In the genomic region with DNA sequence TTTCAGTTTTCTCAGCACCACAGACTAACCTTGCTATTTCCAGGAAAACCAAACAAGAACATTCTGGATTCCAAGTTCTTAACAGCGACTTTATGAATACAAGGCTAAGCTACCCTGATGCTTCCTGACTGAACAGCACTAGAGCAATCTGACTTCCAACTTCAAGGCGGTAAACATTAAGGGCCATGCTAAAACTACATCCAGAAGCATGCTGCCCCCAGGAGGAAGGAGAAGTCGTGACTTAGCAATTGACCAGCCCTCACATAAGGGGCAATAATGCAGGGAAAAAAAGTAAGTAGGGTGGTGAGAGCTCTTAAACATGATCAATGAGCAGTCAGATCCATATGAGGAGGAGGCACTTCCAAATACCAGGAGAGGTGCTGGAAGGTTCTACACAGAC, we compare ENCODE assay signal across 22 mouse cellular contexts.
DNase-seq lines count a peak whose midpoint lies in the region; ATAC-seq and TF ChIP-seq lines count a peak whose summit lies in the region.
"Had no signal": no experiment of that assay in that cellular context is flagged by ENCODE, and none has a peak within 500 bp of the region (broad histone marks: within the 10 kb centered on the region; RNA-seq: fewer than 3 reads in every experiment).

No protein-coding gene starts in this region.

- peak; percentile 47; the same call in 1 of the 2 replicates for TF ChIP-seq CTCF in kidney, adult 2 months (conservative IDR thresholded peaks at IDR 0.05; ENCODE audit: insufficient read depth, insufficient read length, low read depth, low read length)
- TF ChIP-seq CTCF in lung, postnatal 0 days (IDR thresholded peaks at IDR 0.05) = peak; percentile 52

- H3K27me3 ChIP-seq in kidney, adult 2 months (replicated peaks; ENCODE audit: control insufficient read depth, insufficient read depth, low read length) = no peaks in the 10 kb centered on the region
- H3K27me3 ChIP-seq in lung, postnatal 0 days (replicated peaks; ENCODE audit: insufficient read depth, low read length) = no peaks in the 10 kb centered on the region
- H3K27me3 ChIP-seq: forebrain, embryonic 12.5 days; midbrain, embryonic 12.5 days; neural tube, embryonic 12.5 days had no signal

- H3K9me3 ChIP-seq in lung, postnatal 0 days (ENCODE audit: low read length) = no peaks in the 10 kb centered on the region
- H3K9me3 ChIP-seq: forebrain, embryonic 12.5 days; midbrain, embryonic 12.5 days; neural tube, embryonic 12.5 days had no signal

- H3K4me3 ChIP-seq in kidney, adult 2 months (ENCODE audit: insufficient read depth, low read depth, low read length) = no peak overlapping the region
- no peak overlapping the region for H3K4me3 ChIP-seq in lung, postnatal 0 days (ENCODE audit: low read depth, low read length)
- H3K4me3 ChIP-seq: forebrain, embryonic 12.5 days; left cerebral cortex, adult 2 months; midbrain, embryonic 12.5 days; neural tube, embryonic 12.5 days had no signal

- TF ChIP-seq EP300 in lung, postnatal 0 days (IDR thresholded peaks at IDR 0.05) = no peak

- WGBS in kidney, adult 2 months = 44% methylated on average over 3 of the region's 3 CpGs
- 62% methylated on average over 3 of the region's 3 CpGs for WGBS in lung, postnatal 0 days

- no peak for TF ChIP-seq POLR2A in kidney, adult 2 months (IDR thresholded peaks at IDR 0.05; ENCODE audit: low read depth, low read length)

- H3K27ac ChIP-seq in kidney, adult 2 months (ENCODE audit: insufficient read depth, low read depth, low read length) = no peak overlapping the region
- H3K27ac ChIP-seq in lung, postnatal 0 days (ENCODE audit: low read length) = no peak overlapping the region
- H3K27ac ChIP-seq: forebrain, embryonic 12.5 days; left cerebral cortex, adult 2 months; midbrain, embryonic 12.5 days; neural tube, embryonic 12.5 days had no signal

- no peak for ATAC-seq in lung, postnatal 0 days
- ATAC-seq: CD4-positive, CD25-positive, alpha-beta regulatory T cell, adult 4 months; hindbrain, embryonic 16.5 days had no signal

- DNase-seq in heart, adult 11 months = peak; percentile 72
- DNase-seq in heart, postnatal 14 days = no peak
- DNase-seq in kidney, adult 2 months = peak; percentile 24
- DNase-seq in kidney, postnatal 4 days = no peak
- no peak for DNase-seq in lung, postnatal 0 days (ENCODE audit: low spot score)
- no peak for DNase-seq in lung, postnatal 10 days
- no peak for DNase-seq in thymus, postnatal 36 days
- DNase-seq: adrenal gland, postnatal 25 days; cerebellum, adult 11-12 months; heart, postnatal 4 days; kidney, adult 18-20 months; left cerebral cortex, postnatal 4 days; liver; lung, adult 18-20 months; right cerebral cortex, adult 18-20 months had no signal

- H3K36me3 ChIP-seq in kidney, adult 2 months (ENCODE audit: control insufficient read depth, insufficient read depth, low read length) = no peaks in the 10 kb centered on the region
- no peaks in the 10 kb centered on the region for H3K36me3 ChIP-seq in lung, postnatal 0 days (ENCODE audit: insufficient read depth, low read length)
- H3K36me3 ChIP-seq: forebrain, embryonic 12.5 days; G1E; midbrain, embryonic 12.5 days; neural tube, embryonic 12.5 days had no signal

- H3K4me1 ChIP-seq in kidney, adult 2 months (ENCODE audit: control insufficient read depth, insufficient read depth, low read length) = peaks cover 9% of the 10 kb centered on the region
- peaks cover 17% of the 10 kb centered on the region for H3K4me1 ChIP-seq in lung, postnatal 0 days (ENCODE audit: insufficient read depth, low read depth, low read length)

- intact Hi-C loops in heart, postnatal 14 days (cut with DNase I) = no loop called here

- no peak overlapping the region for H3K4me2 ChIP-seq in lung, postnatal 0 days (replicated peaks; ENCODE audit: low read depth, low read length)
- H3K4me2 ChIP-seq: forebrain, embryonic 12.5 days; midbrain, embryonic 12.5 days; neural tube, embryonic 12.5 days had no signal

- no peak overlapping the region for H3K9ac ChIP-seq in lung, postnatal 0 days (replicated peaks; ENCODE audit: low read depth)
- H3K9ac ChIP-seq: forebrain, embryonic 12.5 days; midbrain, embryonic 12.5 days; neural tube, embryonic 12.5 days had no signal

Comparison
In these comparisons a context has a peak if more than half of its experiments do, and no peak if none do; other contexts are left out.
1. DNase-seq: peak in heart, adult 11 months (single experiment) and kidney, adult 2 months (single experiment); none in heart, postnatal 14 days (0 of 2), kidney, postnatal 4 days (0 of 2), lung, postnatal 0 days (single experiment), lung, postnatal 10 days (single experiment) and thymus, postnatal 36 days (0 of 2).